Mouse (Mus musculus) small intestine, adult 2 months (tissue): Measurements from ENCODE around the gene Enpp1.

Source experiments
- CTCF ChIP-seq: fragments of 200-500 bp; IDR thresholded peaks from 2 replicates; pipeline ENCODE4 v1.5.1; 2012; ENCODE audit warnings: low read depth, mild to moderate bottlenecking, control low read depth, inconsistent platforms, low read length, moderate library complexity, mixed read lengths; ENCODE audit not compliant: insufficient replicate concordance, insufficient read length; ENCODE audit errors: extremely low read depth
- POLR2A ChIP-seq: fragments of 200-500 bp; IDR thresholded peaks from 2 replicates; pipeline ENCODE4 v1.6.1; 2012; ENCODE audit warnings: low read depth, mild to moderate bottlenecking, control low read depth, inconsistent platforms, low read length, moderate library complexity

GRCm38 (mm10) chr10:24627262-24627661, 84.7 kb downstream of the Enpp1 start:
- no peak for TF ChIP-seq CTCF
- no peak for TF ChIP-seq POLR2A
